Mouse (Mus musculus): Measurements from ENCODE around the gene Arhgap25.
A peak's percentile ranks its signal among the peaks of the same experiment; 100 is the strongest.
"Not testable (repeated sequence)": the region's sequence is repeated elsewhere in the genome, so short reads cannot be mapped to it uniquely, and the experiment has no call there.

The Arhgap25 gene

GRCm38 (mm10) chr6:87502831-87503286 lies 30.2 kb downstream of the Arhgap25 start:
- DNase-seq: no peak

- no peak for DNase-seq
These were observed 30.6 kb downstream of the Arhgap25 start for GRCm38 (mm10) chr6:87502411-87502810.

GRCm38 (mm10) chr6:87500696-87501095 lies 32.4 kb downstream of the Arhgap25 start:
- no peak for DNase-seq

- no peak for DNase-seq
These were observed 33.3 kb downstream of the Arhgap25 start for GRCm38 (mm10) chr6:87499791-87500190.

- peak; percentile 26 for DNase-seq
These were observed 36.9 kb downstream of the Arhgap25 start for GRCm38 (mm10) chr6:87496143-87496542.

- no peak for DNase-seq
These were observed 38.7 kb downstream of the Arhgap25 start for GRCm38 (mm10) chr6:87494339-87494738.

GRCm38 (mm10) chr6:87487657-87488426 lies 45.2 kb downstream of the Arhgap25 start:
- peak; percentile 25 for DNase-seq

GRCm38 (mm10) chr6:87484806-87485205 lies 48.3 kb downstream of the Arhgap25 start:
- no peak for DNase-seq

GRCm38 (mm10) chr6:87483900-87484289 lies 49.2 kb downstream of the Arhgap25 start:
- no peak for DNase-seq

- DNase-seq: no peak
These were observed 49.7 kb downstream of the Arhgap25 start for GRCm38 (mm10) chr6:87483224-87483899.

GRCm38 (mm10) chr6:87479291-87479999 lies 53.6 kb downstream of the Arhgap25 start:
- DNase-seq: no peak

GRCm38 (mm10) chr6:87478847-87479246 lies 54.2 kb downstream of the Arhgap25 start:
- DNase-seq: no peak

GRCm38 (mm10) chr6:87475223-87475622 lies 57.8 kb downstream of the Arhgap25 start:
- no peak for DNase-seq

- not testable (repeated sequence) for DNase-seq
These were observed 63.0 kb downstream of the Arhgap25 start for GRCm38 (mm10) chr6:87470098-87470497.

GRCm38 (mm10) chr6:87468372-87468771 lies 64.7 kb downstream of the Arhgap25 start:
- no peak for DNase-seq

- DNase-seq: no peak
These were observed 65.7 kb downstream of the Arhgap25 start for GRCm38 (mm10) chr6:87467373-87467772.

GRCm38 (mm10) chr6:87466221-87466620 lies 66.8 kb downstream of the Arhgap25 start:
- DNase-seq: peak; percentile 77

GRCm38 (mm10) chr6:87455507-87455906 lies 77.6 kb downstream of the Arhgap25 start:
- no peak for DNase-seq

- no peak for DNase-seq
These were observed 81.3 kb downstream of the Arhgap25 start for GRCm38 (mm10) chr6:87451771-87452170.

- peak; percentile 27 for DNase-seq
These were observed 82.0 kb downstream of the Arhgap25 start for GRCm38 (mm10) chr6:87451016-87451415.

- no peak for DNase-seq
These were observed 83.5 kb downstream of the Arhgap25 start for GRCm38 (mm10) chr6:87449534-87449933.

GRCm38 (mm10) chr6:87447217-87447616 lies 85.8 kb downstream of the Arhgap25 start:
- DNase-seq: no peak

GRCm38 (mm10) chr6:87445222-87445621 lies 87.8 kb downstream of the Arhgap25 start:
- no peak for DNase-seq

All from liver (tissue).